Mouse (Mus musculus): ENCODE measurements at regions not wholly inside any gene's neighbourhood (a gene's known extent, or its start where the extent isn't known, plus 50 kb on each side); places are given as distances from the start of the nearest gene placed in this dataset.

DNA sequence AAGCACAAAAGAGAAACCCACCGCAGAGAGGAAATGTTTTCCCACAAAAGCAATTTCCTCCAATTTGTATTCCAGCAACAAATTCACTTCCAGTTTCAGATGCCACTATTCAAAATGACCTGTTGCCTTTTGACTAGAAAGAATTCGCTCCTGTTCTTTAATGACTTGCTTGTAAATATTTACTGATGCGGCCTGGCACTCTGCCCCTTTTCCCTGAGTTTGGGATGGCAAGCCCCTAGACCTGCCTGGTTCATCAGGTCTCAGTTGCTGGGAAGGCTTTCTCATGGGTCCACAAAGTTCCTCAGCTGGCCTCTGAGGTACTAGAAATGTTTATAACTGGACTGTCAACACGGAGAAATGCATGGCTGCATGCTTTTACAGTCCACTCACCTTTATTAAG is 161.7 kb upstream of the Phactr1 start:
- DNase-seq (ENCODE audit: low spot score), result no peak

DNA sequence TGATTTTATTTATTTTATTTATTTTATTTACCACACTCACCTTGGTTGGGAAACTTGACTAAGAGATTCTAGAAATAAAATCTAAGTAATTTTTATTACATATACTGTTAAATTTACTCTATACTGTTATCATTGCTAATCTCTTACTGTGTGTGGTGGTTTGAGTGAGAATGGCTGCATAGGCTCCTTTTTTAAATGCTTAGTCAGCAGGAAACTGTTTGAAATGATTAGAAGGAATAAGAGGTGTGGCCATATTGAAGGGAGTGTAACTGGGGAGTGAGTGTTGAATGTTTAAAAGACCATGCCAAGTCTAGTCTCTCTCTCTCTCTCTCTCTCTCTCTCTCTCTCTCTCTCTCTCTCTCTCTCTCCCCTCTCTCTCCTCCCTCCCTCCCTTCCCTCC is 157.9 kb upstream of the Phactr1 start:
- no peak for DNase-seq (ENCODE audit: low spot score)

DNA sequence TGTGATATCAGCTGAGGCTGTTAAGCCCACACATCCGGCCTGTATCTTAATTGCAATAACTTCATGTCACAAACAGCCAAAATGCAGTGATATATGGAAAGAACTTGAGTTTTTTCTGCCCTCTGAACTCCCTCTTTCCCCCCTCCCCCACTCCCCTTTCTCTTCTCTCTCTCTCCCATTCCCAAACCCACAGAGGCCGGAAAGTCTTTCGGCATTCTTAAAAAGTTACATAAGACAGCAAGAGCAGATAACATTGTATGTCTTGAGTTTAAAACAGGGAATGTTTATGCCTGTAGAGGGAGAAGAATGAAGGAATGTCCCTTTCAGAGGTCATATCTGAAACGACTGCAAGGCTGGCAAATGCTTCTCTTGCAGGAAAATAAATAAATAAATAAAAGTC is 154.3 kb upstream of the Phactr1 start:
- DNase-seq (ENCODE audit: low spot score), result no peak

GRCm38 (mm10) chr13:42526966-42527365 is 153.5 kb upstream of the Phactr1 start:
- DNase-seq (ENCODE audit: low spot score), result peak; percentile 80

GRCm38 (mm10) chr13:42528169-42528568 is 152.3 kb upstream of the Phactr1 start:
- no peak for DNase-seq (ENCODE audit: low spot score)

GRCm38 (mm10) chr13:42536501-42537210 is 143.8 kb upstream of the Phactr1 start:
- no peak for DNase-seq (ENCODE audit: low spot score)

GRCm38 (mm10) chr13:42538046-42538445 is 142.4 kb upstream of the Phactr1 start:
- no peak for DNase-seq (ENCODE audit: low spot score)

DNA sequence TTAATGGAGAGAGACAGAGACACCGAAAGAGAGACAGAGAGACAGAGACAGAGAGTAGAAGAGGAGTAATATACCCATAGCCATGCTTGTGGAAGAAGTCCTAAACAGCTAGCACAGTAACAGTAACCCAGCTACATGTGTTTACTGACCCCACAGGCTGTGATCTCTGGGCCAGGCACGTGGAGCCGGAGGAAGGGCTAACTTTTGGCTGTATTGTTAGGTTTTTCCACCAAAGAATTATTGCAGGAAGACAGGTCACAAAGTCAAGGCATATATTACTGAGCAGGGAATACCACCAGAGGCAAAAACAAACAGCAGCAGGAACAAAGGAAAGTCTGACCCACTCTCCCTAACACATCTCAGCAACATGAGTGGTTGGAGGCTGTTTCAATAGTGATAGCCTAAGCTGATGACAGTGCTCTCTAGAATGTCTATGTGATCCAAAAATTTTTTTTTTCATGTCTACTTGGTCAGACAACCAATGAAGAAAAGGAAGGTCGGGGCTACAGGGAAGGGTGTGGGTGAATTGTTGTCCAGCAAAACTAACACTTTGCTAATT is 135.8 kb upstream of the Phactr1 start:
- DNase-seq (ENCODE audit: low spot score), result peak; percentile 38

GRCm38 (mm10) chr13:42546389-42546788 is 134.0 kb upstream of the Phactr1 start:
- no peak for DNase-seq (ENCODE audit: low spot score)

GRCm38 (mm10) chr13:42546851-42547250 is 133.6 kb upstream of the Phactr1 start:
- DNase-seq (ENCODE audit: low spot score), result no peak

DNA sequence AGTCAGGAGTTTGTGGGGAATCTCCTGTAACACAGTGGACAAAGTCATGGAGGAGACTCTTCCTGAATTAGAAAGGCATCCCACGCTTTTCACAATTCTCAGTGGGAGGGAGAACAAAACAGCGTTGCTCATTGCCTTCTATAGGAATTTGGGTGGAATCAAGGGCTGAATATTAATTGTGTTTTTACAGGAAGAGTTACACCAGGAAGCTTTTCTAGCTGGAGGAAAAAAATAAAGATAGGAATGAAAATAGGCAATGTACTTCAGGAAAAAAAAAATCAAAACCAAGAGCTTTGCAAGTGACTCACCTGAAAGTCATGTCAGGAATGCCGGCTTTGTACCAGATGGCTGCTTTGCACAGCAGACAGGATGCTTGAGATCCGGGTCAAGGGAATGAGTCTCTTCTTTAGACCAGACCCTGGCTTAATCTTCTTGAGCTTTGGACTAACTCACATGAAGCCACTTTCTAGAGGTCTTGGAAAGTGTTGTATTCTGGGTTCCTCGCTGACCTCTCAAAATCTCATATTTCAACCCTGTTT is 131.3 kb upstream of the Phactr1 start:
- DNase-seq (ENCODE audit: low spot score), result peak; percentile 39

DNA sequence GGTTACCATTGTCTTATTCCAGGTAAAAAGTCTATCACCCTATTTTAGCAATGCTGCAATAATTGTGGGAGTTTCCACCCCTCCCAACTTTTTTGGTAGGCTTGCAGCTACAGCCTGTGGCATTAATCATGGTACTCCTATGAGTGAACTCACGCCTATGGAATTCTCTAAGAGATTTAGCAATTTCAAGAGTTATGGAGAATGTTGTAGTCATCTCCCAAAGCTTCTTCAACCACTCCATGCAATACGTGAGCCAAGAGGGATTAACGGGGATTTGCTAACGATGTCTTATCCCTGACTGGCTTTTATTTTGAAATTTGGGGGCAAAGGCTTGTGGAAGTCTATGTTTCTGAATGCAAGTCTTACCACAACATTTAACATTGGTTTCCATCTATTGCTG is 125.5 kb upstream of the Phactr1 start:
- no peak for DNase-seq (ENCODE audit: low spot score)

GRCm38 (mm10) chr13:42558526-42558925 is 121.9 kb upstream of the Phactr1 start:
- DNase-seq (ENCODE audit: low spot score), result no peak

GRCm38 (mm10) chr13:42561446-42561845 is 119.0 kb upstream of the Phactr1 start:
- DNase-seq (ENCODE audit: low spot score), result no peak

DNA sequence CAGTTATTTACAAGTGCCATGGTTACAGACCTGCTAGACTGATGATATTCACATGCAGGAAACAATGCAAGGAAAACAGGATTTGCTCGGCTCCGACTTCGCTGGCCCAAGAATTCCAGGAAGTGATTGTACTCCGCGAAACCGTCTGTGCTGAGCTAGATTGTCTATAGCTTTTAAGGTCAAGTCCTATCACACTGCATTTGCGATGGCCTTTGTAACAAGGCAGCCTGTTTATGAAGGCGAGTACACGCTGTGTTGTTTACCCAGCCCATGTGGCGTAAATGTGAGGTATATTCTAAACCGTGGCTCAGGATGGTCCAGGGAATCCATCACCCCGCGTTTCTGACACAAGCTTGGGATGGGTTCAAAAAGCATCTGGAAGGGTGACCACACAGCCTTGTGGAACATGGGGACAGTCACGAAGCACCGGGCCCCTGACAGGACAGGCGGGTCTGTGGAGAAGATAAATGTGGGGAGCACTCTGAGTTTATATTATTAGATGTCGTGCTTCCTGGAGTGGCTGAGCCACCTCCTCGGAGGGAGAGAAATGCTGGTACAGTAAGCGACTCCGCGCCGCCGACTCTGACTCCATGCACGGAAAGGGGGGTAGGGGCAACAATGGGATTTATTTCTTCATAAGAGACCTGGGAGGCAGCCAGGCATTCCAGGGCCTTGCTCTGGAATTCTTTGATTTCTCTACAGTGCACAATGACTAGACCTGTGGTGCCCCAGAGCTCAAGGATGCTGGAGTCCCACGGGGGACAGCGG is 114.9 kb upstream of the Phactr1 start:
- no peak for DNase-seq (ENCODE audit: low spot score)

GRCm38 (mm10) chr13:42570600-42571348 is 109.6 kb upstream of the Phactr1 start:
- no peak for DNase-seq (ENCODE audit: low spot score)

DNA sequence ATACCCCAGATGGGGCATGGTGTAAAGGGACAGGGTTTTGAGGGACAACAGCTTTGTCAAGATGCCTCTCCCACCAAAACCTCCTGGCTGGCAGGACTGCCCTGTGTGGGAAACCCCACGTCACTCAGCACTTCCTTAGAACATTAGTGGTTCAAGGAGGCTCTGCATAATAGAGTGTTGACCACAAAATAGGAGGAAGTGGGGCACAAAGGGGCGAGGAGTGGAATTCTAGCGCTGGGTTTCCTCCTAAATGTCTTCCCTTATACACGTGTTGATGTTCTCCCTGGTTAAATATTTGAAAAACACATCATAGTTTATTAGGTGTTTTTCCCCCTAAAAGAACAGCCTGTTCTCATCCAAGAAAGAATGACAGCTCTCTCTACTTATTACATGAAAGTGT is 106.2 kb upstream of the Phactr1 start:
- no peak for DNase-seq (ENCODE audit: low spot score)

DNA sequence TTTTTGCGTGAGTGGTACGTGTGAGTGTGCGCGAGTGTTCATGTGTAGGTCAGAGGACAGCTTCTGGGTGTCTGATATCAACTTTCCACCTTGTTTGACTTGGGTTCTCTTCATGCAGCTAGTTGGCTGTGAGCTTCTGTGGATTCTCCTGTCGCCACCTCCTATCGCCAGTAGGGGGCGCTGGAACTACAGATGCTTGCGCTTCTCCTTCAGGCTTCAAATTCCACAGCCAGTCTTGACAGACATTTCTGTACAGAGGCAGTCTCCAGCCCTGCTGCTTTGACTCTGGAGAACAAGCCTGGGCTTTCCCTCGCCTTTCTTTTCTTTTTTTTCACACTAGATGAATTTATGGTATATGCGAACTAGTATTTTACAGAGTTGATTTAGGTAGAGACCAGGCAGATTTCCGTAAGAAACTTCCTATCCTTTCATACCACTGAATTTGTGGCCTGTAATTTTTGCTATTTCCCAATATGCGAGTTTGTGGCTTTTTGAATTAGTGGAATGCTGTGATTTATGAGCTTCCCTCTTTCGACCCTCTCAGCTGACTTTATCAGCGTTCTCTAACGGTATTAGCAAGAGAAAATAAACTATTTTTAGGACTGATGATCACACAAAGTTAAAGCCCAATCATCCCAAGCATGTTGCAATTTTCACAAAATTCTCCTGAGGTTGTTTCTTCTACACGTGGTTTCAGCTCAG is 104.5 kb upstream of the Phactr1 start:
- peak; percentile 90 for DNase-seq (ENCODE audit: low spot score)

DNA sequence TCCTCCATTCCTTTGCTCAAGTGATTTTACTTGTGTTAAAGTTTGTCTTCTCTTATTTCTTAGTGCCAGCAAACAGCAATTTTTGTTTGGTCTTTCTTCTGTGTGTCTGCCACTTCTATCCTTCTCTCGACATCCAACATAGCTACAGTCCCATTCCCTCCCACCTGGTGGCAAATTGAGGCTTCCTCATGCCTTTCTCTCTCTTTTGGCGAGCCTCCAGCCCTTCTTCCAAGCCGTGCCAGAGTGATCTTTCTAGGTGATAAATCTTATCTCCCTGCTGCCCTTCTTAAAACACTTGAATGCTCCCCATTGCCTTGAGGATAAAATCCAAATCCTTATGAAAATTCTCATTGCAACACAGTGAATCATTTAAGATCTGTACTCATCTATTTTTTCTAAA is 101.0 kb upstream of the Phactr1 start:
- no peak for DNase-seq (ENCODE audit: low spot score)

- DNase-seq (ENCODE audit: low spot score), result no peak
Observed at GRCm38 (mm10) chr13:42589136-42589535, 91.3 kb upstream of the Phactr1 start.

DNA sequence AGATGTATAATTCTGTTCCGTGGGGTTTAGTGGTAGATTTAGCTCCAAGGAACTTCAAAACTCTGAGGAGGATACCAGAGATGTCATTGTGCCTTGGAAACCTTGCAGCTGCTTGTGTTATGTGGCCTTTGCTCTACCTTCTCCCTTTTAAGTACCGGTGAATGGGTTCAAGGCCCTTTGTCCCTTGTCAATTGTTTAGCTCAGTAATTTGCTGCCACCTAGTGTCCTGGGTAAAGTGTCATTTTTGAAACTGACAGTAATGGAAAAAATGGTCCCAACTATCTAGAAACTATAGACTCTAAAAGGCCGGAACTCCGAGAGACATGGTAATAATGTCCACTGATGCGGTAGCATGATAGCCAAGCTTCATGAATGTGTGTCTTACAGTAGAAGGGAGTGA is 90.8 kb upstream of the Phactr1 start:
- peak; percentile 68 for DNase-seq (ENCODE audit: low spot score)

DNA sequence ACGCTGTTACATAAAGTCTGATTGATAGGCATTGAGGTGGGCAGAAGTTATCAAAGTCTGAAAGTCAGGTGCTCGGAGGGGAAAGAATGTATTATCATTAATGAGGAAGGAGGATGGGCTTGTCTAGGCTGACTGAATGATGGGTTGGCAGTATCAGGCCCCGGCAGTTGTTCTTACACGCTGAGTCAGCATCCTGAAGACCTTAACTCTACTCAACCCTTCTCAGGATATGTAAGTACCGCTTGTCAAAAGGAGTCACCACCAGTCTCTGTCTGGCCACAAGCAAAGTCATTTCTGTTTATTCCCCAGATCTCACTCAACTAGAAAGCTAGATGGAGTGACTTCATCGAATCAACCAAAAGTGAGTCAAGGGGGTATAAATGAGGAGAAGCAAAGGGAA is 90.0 kb upstream of the Phactr1 start:
- DNase-seq (ENCODE audit: low spot score), result no peak
